Mouse (Mus musculus): ENCODE measurements at regions not wholly inside any gene's neighbourhood (a gene's known extent, or its start where the extent isn't known, plus 50 kb on each side); places are given as distances from the start of the nearest gene placed in this dataset.
"Not testable (repeated sequence)": the region's sequence is repeated elsewhere in the genome, so short reads cannot be mapped to it uniquely, and the experiment has no call there.

DNA sequence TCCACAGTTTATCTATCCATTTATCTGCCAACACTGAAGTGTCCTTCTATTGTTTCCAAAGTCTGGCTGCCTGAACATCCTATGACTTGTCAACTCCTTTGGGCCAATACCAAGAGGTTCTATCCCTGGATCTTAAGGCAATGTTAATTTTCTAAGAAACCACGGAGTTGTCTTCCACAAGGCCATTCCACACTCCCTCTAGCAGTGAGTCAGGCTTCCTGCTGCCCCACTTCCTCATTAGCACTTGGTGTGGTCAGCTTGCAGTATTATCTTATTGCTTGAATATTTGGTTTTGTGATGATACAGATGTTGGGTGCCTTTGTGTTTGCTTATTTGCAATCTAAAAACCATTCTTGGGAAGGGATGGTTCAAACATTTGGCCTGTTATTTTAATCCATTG, 87.5 kb upstream of the Ppp2r2d start:
- in situ Hi-C loops (cut with MseI, MboI) = no loop called here

DNA sequence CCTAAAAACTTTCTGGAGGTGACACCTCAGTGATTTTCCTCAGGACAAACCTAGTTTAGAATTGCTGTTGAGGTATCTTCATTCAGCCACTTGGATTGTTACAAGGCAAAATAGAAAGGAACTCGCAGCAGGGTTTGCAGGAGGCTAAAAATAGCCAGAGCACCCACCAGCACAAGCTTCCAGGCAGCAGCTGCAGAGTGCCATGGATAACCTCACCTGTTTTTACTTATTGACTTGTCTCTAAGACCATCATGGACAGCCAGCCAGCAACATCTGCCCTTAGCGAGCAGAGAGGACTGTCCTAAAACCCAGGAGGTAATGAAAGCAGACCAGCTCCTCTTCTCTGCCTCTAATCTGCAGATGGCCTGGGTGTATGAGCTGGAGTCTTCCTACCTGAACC, 97.4 kb upstream of the Ppp2r2d start:
- in situ Hi-C loops (cut with MseI, MboI) = no loop called here

DNA sequence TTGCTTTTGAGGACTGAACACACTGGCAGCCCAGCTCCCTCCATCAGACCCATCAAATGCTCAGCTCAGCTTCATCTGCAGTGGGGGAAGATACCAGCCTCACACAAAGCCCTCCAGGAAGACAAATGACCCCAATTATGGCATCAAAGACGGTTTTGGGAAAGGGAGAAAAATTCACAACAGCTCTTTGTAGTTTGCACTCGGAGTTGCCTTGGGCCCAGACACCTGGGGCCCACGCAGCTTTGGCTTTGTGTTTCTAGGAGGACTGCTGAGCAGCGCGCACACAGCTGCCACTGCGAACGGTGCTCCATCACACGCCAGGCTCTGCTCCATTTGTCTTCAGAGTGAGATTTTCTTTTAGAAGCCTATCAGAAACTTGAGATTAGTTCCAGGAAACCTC, 99.3 kb upstream of the Ppp2r2d start:
- in situ Hi-C loops (cut with MseI, MboI) = no loop called here

DNA sequence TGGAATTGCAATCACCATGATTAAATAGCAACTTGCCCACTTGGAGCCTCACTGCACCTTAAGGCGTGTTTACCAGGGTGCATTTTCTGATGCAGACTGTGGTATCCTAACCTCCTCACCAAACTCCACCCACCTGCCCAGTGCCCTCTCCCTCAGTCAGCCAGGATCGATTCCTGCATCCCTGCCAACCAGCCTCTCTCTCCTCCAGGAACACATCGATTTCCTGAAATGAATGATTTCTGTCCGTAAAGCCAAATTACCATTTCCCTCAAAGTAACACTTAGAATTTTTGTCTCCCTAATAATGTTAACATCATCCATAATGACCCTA, 103.4 kb upstream of the Ppp2r2d start:
- in situ Hi-C loops (cut with MseI, MboI) = no loop called here

DNA sequence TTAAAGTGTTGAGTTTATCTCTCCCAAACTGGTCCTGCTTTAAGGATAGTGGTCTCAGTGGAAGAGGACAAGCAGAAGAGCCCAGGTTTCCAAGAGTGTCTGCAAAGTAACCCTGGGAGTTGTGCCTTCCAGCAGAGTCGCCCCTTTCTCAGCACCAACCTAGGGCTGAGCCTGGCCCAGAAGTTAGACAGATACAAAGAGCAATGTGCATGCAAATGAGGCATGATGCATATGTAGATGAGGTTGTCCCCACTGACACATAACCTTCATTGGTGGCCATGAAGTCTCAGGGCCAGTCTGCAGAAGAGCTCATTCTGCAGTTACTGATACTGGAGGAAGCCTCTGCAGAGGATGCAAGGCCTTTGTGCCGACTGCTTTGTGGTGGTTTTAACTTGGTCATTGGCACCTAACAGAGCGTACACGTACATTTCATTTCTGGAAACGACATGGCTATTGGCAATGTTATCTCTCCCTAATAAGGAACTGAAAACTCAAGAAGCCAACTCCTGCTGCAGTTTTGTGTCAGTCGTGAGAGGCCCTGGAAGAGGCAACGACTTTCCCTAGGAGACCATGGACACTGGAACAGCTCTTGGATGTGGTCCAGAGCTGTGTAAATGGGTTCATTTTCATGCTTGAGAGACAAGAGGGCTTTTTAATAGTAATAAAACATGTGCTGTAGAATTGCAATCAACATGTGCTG, 103.9 kb upstream of the Ppp2r2d start:
- in situ Hi-C loops (cut with MseI, MboI) = no loop called here

DNA sequence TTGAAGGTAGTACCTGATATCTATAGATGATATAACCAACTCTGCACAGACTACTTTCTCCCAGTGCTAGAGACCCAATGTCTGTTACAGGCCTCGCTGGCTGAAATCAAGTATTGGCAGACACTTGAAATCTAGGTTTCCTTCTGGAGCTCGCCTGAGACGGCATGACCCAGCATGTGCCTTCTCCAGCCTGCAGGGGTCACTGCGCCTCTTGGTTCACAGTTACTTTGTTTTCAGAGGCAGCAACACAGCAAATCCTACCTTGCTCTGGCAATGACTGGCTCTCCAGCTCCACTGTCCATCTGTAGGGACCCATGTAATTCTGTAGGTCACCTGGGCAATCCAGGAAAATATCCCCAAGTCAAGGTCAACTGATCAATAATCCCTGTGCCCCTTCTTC, 111.6 kb upstream of the Ppp2r2d start:
- in situ Hi-C loops (cut with MseI, MboI) = loop anchor here (5.0 kb wide), 2 partner anchors 93 to 98 kb away; no protein-coding TSS in a partner anchor

DNA sequence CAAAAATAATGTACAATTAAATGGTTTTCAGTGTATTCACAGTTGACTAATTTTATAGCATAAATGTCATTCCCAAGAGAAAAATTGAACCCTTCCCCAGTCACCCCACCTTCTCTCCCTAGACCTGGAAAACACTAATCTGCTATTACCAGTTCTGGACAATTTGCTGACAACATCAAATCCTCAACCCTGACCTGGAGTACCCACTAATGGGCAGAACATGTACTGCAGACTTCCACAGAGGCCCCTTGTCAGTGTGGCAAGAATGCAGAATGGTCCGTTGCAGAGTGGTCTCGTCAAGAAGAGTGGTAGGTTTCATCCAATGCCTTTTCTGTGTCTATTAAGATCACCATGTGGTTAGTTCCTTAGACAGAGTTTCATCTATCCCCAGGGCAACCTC, 121.0 kb upstream of the Ppp2r2d start:
- in situ Hi-C loops (cut with MseI, MboI) = no loop called here

DNA sequence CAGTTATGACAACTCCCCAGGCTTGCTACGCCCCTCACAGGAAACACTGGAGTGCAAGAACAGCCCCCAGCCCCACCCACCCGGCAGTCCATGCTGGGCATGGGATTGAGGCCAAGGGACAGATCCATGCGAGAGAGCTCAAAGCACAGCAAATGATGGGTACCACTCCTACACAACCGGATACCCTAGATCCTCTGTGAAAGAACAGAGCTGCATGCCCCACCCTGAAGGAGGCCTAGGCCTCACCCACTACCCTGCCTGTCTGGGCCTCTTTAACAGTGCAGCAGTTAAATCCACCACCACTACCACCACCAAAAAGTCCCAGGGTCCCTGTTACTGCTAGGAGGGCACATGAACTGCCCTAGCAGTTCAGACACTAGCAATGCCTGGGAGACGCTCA, 126.3 kb upstream of the Ppp2r2d start:
- in situ Hi-C loops (cut with MseI, MboI) = no loop called here

DNA sequence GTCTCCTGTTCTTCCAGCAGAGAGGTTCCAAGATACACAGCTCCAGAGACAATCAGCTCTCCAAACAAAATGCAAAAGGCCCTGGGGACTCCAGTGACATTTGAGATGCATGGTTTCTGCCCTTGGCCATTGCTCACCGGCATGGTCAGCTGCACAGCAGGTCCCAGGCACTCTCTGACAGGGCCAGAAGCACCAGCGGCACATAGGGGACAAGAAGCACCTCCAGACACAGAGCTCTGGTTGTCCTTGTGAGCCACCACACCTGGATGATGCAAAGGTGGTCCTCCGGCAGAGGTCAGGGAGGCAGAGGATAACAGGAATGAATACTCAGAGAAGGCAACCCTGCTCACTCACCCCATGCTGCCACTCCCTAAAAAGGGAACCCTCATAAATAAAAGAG, 126.8 kb upstream of the Ppp2r2d start:
- in situ Hi-C loops (cut with MseI, MboI) = no loop called here

DNA sequence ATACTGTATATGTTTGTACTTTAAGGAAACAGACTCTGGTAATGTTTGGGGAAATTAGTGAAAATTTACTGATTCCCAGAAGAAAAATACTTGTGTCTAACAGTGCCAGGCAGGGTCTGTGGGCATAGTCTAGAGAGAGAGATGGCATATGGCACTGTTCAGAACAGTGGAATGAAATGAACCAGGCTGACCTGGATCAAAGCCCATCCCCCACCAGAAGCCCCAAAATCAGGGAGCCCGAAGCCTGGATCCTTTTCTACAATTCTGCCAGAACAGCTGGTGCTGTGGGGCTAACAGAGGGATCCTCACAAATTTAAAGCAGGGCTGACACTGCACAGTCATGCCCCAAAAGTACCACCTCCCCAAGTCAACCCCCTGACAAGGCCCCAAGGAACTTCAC, 131.1 kb upstream of the Ppp2r2d start:
- in situ Hi-C loops (cut with MseI, MboI) = no loop called here

DNA sequence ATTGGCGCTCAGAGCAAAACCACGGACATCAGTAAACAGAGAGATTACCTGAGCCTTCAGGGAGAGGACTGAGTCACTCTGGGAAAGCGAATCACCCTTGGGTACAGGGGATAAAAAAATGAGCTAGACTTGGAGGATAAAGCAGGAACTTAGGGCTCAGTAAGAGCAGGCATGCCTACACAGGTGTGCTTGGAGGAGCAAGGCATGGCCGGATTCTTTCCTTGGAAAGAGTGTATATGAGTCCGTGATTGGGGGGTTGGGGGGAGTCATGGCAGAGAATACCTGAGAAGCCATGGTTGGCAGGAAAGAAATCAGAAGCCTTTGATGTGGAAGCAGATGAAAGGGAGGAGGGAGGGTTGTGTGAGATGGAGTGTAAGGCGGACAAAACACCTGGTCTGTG, 137.5 kb upstream of the Ppp2r2d start:
- in situ Hi-C loops (cut with MseI, MboI) = no loop called here

DNA sequence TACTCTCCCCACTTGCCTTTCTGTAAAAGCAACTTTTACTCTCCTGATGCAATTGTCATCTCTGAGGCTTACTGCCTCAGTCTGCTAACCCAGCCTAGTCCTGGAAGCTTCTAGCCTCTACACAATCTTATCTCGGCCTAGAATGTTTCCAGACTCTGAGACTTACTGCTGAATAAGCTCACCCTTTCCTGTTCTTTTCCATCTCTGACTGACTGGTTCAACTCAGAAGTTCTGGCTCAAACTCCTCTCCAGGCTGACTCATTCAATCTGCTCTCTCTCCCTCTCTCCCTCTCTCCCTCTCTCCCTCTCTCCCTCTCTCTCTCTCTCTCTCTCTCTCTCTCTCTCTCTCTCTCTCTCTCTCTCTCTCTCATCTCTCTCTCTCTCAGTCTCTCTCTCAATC, 146.3 kb upstream of the Ppp2r2d start:
- in situ Hi-C loops (cut with MseI, MboI) = not testable (repeated sequence)

DNA sequence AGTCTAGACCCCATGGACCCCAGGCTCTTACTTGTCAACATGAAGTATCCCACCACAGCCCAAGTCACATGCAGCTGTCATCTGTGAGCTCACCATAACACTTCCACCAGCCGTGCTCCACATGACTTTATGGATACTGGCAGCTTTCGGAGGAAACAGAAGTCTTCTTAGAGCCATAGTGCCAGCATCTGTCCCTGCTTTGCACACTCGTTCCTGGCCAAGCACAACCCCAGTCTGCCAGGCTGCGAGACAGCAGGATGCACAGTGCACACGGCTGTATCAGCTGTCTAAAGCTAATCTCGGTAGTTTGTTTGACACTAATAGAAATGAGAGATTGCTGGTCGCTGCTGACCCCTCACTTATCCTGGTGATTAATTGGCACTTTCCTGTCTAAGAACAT, 163.7 kb upstream of the Ppp2r2d start:
- in situ Hi-C loops (cut with MseI, MboI) = no loop called here

DNA sequence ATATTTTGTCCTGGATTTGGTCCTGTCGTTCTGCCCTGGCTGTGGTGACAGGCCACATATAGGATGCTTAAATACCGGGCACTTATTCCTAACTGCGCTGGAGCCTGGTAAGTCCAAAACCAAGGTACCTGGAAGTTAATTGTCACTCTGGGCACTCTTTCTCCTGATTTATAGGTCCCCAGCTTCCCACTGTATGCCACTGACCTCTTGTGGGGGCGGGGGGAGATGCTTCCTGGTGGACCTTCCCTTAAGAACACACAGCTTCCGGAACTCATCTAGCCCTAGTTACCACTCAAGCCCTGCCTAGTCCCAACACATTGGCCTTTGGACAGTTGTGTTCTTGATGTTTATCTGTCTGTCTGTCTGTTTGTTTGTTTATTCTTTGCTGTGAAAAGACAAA, 165.3 kb upstream of the Ppp2r2d start:
- in situ Hi-C loops (cut with MseI, MboI) = no loop called here

DNA sequence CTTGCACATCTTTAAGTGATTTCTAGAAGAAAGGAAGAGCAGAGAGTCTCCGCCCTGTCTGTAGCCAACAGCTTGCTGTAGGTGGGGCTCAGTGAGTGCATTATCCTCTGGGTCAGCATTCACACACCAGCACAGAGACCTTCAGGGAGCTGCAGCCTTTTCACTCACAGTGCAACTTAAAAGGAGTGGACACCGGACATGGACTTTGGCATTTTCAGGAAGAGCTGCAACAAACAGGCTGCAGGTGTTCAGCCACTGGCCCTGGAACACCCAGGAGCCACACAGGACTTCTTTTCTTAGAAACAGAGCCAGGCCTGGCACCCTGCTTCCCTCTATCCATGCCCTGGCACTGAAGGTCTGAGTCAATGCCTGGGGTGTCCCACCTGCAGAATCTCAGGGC, 166.3 kb upstream of the Ppp2r2d start:
- in situ Hi-C loops (cut with MseI, MboI) = no loop called here

DNA sequence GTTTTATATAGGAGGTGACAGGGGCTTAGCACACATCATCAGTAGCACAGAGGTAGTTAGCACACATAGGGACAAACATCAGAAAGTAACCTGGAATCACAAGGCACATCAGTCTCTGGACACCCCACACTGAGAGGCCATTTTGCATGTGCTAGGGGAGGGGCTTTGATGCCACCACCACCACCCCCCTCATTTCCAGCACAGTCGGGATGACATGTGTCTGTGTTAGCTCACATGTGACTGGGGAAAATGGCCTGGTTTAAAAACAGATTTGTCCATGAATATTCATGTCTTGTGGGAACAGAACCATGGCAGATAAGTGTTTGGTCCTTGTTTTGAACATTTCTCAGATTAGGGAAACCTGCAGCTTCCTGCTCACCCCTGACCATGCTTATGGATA, 172.9 kb upstream of the Ppp2r2d start:
- in situ Hi-C loops (cut with MseI, MboI) = no loop called here

DNA sequence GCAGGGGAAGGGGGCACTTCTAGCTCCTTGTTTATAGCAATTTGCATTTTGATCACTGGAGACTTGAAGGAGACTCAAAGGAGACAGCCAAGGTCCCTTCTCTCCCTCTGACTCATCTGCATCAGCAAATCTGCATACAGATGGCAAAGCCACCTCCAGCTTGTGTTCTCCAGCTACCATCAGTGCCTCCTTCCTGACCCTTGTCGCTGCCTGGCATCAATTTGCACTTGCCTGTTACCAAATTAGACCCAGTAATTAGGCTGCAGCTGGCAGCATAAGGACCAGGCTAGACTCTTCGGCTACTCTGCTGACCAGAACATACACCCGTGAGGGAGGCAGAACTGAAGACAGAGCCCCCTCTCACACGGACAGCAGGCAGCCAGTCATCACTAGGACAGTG, 177.5 kb upstream of the Ppp2r2d start:
- in situ Hi-C loops (cut with MseI, MboI) = no loop called here

DNA sequence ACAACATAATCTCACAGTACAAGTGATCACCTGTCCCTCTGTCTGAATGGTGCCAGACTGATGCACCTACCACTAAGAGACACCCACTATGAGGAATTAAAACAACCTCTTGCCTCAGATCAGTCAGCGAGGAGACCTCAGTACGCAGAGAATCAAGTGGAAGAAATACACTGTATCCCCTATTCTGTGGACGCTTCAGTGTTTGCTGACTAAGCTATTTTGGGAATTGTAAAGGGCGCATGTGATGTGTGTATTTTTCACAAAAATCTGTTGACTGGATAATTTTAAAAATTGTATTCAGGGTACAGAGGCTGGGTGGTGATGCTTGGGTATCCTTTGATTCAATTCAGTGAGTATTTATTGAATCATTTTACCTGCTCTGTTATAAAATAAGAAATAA, 185.8 kb upstream of the Ppp2r2d start:
- in situ Hi-C loops (cut with MseI, MboI) = no loop called here

DNA sequence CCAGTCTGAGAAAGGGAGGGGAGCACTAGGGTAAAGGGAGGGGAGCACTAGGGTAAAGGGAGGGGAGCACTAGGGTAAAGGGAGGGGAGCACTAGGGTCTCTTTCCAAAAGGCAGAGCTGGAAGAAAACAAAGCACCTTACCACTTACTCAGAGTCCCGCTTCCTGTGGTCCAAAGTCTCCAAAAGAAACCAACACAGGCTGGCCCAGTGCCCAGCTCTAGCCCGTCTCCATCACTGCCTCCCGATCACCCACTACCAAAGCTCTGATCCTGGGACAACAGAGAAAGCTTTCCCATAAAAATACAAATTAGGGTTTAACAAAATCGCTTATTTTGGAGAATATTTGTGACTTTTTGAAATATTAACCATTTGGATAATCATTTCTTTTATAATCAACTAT, 188.4 kb upstream of the Ppp2r2d start:
- in situ Hi-C loops (cut with MseI, MboI) = no loop called here

DNA sequence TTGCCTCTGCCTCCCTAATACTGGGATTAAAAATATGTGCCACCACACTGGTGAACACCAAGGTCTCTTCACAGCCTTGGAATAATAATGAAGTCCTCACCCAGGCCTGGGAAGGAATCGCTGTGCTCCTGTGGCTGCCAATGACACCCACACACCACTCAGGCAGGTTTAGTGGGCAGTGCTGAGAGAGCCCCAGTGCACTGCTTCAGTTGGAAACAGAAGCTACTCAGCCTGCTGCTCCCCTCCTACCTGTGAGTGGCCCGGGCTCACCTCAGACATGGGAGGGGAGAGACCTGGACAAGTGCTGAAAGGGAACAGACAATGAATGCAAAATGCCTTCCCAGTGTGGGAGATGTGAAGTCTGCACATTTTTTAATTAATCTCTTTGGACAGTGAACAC, 188.8 kb upstream of the Ppp2r2d start:
- in situ Hi-C loops (cut with MseI, MboI) = no loop called here

DNA sequence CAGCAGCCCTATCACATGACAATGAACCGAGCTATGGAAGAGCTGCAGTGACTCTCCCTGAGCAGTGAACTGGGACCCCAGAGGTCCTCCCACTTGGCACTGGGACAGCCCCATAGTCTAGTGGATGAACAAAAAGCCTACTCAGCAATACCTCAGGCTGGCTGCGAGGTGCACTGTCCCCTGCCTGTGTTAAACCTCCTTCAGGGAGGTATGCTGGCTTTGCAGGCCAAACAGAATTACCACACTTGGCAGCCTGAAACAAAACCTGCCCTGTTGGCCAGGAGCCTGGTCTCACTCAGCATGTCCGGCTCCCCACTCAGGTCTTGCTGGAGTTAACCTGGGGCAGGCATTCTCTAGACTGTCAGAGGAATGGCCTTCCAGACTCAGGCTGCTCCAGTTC, 189.9 kb upstream of the Ppp2r2d start:
- in situ Hi-C loops (cut with MseI, MboI) = no loop called here

DNA sequence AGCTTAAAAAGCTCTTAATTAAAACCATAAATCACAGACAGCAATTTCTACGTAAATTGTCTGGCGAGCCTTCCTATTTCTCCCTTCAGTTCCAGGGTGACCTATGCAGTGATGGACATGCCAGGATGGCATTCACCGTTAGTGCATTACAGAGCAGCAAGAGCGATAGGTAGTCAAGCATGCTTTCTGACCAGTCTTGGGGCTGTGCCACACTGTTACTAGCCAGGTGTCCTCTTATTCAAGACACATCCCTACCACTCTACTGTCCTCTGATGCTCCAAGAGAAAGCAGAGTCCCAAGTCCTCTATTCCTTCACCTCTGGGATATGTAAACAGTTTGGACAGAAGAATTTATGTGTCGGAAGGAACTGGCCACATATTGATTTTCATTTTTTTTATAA, 194.9 kb upstream of the Ppp2r2d start:
- in situ Hi-C loops (cut with MseI, MboI) = no loop called here

DNA sequence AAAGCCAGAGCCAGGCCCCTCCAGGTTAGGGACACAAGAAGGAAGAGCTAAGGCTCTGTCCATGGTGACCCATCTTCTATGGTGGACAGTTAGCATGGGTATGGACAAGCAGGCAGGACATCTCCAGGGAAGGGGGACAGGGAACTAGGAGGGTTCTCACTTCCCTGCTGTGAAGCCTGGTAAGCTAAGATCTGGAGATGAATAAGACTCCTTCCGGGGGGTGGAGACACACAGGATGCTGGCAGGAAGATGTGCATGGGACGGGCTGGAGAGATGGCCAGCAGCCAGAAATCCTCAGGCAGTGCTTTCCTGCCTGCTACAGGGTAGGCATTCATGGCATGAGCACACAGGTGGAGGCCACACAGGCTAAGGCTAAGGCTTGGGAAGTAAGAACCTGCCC, 198.2 kb upstream of the Ppp2r2d start:
- in situ Hi-C loops (cut with MseI, MboI) = no loop called here

DNA sequence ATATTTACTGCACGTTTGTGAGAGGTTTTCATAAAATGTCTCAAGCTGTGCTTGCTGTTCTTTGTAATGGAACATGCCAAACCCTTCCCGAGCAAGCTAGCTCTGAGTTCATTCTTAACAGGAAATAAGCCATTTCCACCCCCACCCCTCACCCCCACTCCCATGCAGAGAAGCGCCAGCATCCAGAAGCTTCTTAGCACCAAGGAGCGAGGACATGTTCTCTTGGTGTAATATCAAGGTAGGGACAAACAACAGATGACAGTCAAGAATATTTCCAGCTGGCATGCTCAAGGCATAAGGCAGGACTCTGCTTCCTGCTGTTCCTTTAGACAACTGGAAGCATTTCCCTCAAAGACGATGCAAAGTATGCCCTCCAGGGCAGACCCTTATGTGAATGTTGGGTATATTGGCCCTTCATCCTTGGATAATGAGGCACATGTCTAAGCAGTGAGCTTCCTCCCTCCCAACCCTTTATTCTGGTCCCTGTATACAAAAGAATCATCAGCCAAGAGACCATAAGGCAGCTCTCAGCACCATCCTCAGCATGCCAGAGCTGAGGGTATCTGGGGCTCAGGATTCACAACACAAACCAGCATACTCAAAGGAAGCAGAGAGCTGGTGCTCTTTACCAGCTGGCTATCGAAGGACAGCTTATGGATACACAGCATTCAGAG, 205.2 kb upstream of the Ppp2r2d start:
- in situ Hi-C loops (cut with MseI, MboI) = no loop called here
